In the genomic region with DNA sequence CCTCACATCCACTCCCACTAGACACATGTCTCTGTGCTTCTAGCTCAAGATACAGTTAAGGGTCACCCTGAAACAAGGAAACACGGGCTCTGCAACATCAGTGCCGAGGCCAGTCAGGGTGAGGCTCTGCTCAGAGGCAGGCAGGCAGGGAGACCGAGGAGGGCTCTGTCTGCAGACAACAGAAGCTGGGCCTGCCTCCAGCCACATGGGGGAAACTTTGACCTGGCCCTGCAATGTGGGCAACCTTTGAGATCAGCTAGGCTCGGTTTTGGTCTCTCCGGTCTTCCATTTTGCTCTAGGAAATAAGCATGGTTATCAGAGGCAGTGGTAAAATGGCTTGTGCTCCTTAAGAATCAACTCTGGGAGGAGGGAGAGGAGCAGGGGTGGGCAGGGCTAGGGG, we compare ENCODE assay signal across 29 mouse cellular contexts. TPM values are rescaled to one million over a fixed set of nuclear protein-coding genes. Genes with fewer than 3 reads are reported as not detected.
A peak's percentile ranks its signal among the peaks of the same experiment; 100 is the strongest.
DNase-seq lines count a peak whose midpoint lies in the region; ATAC-seq and TF ChIP-seq lines count a peak whose summit lies in the region.
"Had no signal": no experiment of that assay in that cellular context is flagged by ENCODE, and none has a peak within 500 bp of the region (broad histone marks: within the 10 kb centered on the region; RNA-seq: fewer than 3 reads in every experiment).

No protein-coding gene starts in this region.

- H3K9ac ChIP-seq in heart, postnatal 0 days (replicated peaks; ENCODE audit: low read depth, low read length), result no peak overlapping the region
- no peak overlapping the region for H3K9ac ChIP-seq in liver, adult 2 months (ENCODE audit: low read depth, low read length)
- H3K9ac ChIP-seq in forebrain, embryonic 12.5 days, result no peak overlapping the region
- H3K9ac ChIP-seq: embryonic facial prominence, embryonic 13.5 days; forebrain, embryonic 13.5 days; hindbrain, embryonic 14.5 days; liver, embryonic 12.5 days; midbrain, embryonic 12.5 days had no signal

- TF ChIP-seq EP300 in heart, postnatal 0 days (IDR thresholded peaks at IDR 0.05; ENCODE audit: low read depth), result no peak

- no peaks in the 10 kb centered on the region for H3K27me3 ChIP-seq in heart, postnatal 0 days (ENCODE audit: control insufficient read depth, insufficient read depth, low read length)
- H3K27me3 ChIP-seq in liver, adult 2 months (ENCODE audit: control insufficient read depth, insufficient read depth, low read length), result no peaks in the 10 kb centered on the region
- H3K27me3 ChIP-seq in forebrain, embryonic 12.5 days, result no peaks in the 10 kb centered on the region
- H3K27me3 ChIP-seq: embryonic facial prominence, embryonic 13.5 days; forebrain, embryonic 13.5 days had no signal

- peak overlapping the region; percentile 28; the same call in 1 of the 2 replicates for H3K27ac ChIP-seq in heart, postnatal 0 days (ENCODE audit: low read depth)
- H3K27ac ChIP-seq in liver, adult 2 months (replicated peaks; ENCODE audit: insufficient read depth, low read depth, low read length), result no peak overlapping the region
- H3K27ac ChIP-seq in forebrain, embryonic 12.5 days, result no peak overlapping the region
- H3K27ac ChIP-seq: embryonic facial prominence, embryonic 13.5 days; forebrain, embryonic 13.5 days; heart, embryonic 10.5 days; hindbrain, embryonic 14.5 days; limb, embryonic 10.5 days; liver, embryonic 12.5 days; midbrain, embryonic 12.5 days; stomach, postnatal 0 days had no signal

- ATAC-seq in heart, postnatal 0 days (ENCODE audit: insufficient read depth, low read depth), result no peak
- ATAC-seq in granulocyte monocyte progenitor cell, adult 5-6 weeks (replicated peaks; ENCODE audit: poor library complexity, severe bottlenecking), result peak; percentile 36; the same call in 1 of the 2 replicates
- ATAC-seq in forebrain, embryonic 12.5 days (ENCODE audit: low FRiP score), result no peak
- ATAC-seq: forebrain, embryonic 13.5 days; liver, embryonic 12.5 days had no signal

- WGBS in heart, postnatal 0 days, result 50% methylated on average over 5 of the region's 5 CpGs
- 30% methylated on average over 5 of the region's 5 CpGs for WGBS in liver, adult 2 months
- WGBS in forebrain, embryonic 12.5 days, result 48% methylated on average over 5 of the region's 5 CpGs

- no peaks in the 10 kb centered on the region for H3K4me1 ChIP-seq in heart, postnatal 0 days (ENCODE audit: control insufficient read depth, insufficient read depth)
- H3K4me1 ChIP-seq in liver, adult 2 months (ENCODE audit: control insufficient read depth, insufficient read depth, low read length), result 0 out of 2 replicates have a peak, but pooled peaks cover 4% of the 10 kb centered on the region
- H3K4me1 ChIP-seq in forebrain, embryonic 12.5 days, result 0 out of 2 replicates have a peak, but pooled peaks cover 2% of the 10 kb centered on the region
- H3K4me1 ChIP-seq: forebrain, embryonic 13.5 days; midbrain, embryonic 12.5 days had no signal

- DNase-seq in heart, postnatal 0 days (ENCODE audit: low spot score), result no peak
- no peak for DNase-seq in heart, postnatal 25 days (ENCODE audit: low spot score)
- peak; percentile 53 for DNase-seq in liver, adult 2 months (ENCODE audit: extremely low read depth, low read depth, low spot score)
- DNase-seq in liver, result no peak
- DNase-seq in kidney, postnatal 36 days, result peak; percentile 56 to 65
- DNase-seq: adrenal gland, adult 8-10 months; B cell, adult 2 months; cerebellum, adult 2 months; cerebellum, postnatal 25 days; gastrocnemius, postnatal 36 days; heart, postnatal 4 days; lung, adult 2 months; lung, postnatal 14 days had no signal

- intact Hi-C loops in heart, postnatal 25 days (cut with DNase I), result loop anchor here (5.0 kb wide), 1 partner anchor 34 kb away; no protein-coding TSS in a partner anchor

- no peak for TF ChIP-seq CTCF in heart, postnatal 0 days (IDR thresholded peaks at IDR 0.05; ENCODE audit: low read depth)
- no peak for TF ChIP-seq CTCF in liver, adult 2 months (IDR thresholded peaks at IDR 0.05; ENCODE audit: low read depth, low read length)

- H3K4me3 ChIP-seq in heart, postnatal 0 days (ENCODE audit: low read depth, low read length), result no peak overlapping the region
- H3K4me3 ChIP-seq in liver, adult 2 months (ENCODE audit: insufficient read depth, low read depth, low read length), result no peak overlapping the region
- no peak overlapping the region for H3K4me3 ChIP-seq in forebrain, embryonic 12.5 days (replicated peaks)
- H3K4me3 ChIP-seq: embryonic facial prominence, embryonic 13.5 days; erythroblast, embryonic 14.5 days; forebrain, embryonic 13.5 days; heart, embryonic 10.5 days; limb, embryonic 10.5 days; liver, embryonic 12.5 days; midbrain, embryonic 12.5 days had no signal

- no peak for TF ChIP-seq POLR2A in liver, adult 2 months (IDR thresholded peaks at IDR 0.05; ENCODE audit: extremely low read depth, insufficient read depth, low read length)

- H3K36me3 ChIP-seq in heart, postnatal 0 days (replicated peaks; ENCODE audit: control insufficient read depth, insufficient read depth, low read length), result no peaks in the 10 kb centered on the region
- no peaks in the 10 kb centered on the region for H3K36me3 ChIP-seq in liver, adult 2 months (ENCODE audit: control insufficient read depth, insufficient read depth, low read length)
- H3K36me3 ChIP-seq in forebrain, embryonic 12.5 days (replicated peaks), result no peaks in the 10 kb centered on the region
- H3K36me3 ChIP-seq: embryonic facial prominence, embryonic 13.5 days; heart, embryonic 10.5 days; limb, embryonic 10.5 days; liver, embryonic 12.5 days; midbrain, embryonic 12.5 days had no signal

- 0 out of 2 replicates have a peak, but pooled peaks cover 6% of the 10 kb centered on the region for H3K9me3 ChIP-seq in heart, postnatal 0 days (replicated peaks; ENCODE audit: control insufficient read depth, low read length)
- H3K9me3 ChIP-seq in forebrain, embryonic 12.5 days, result no peaks in the 10 kb centered on the region
- H3K9me3 ChIP-seq: embryonic facial prominence, embryonic 13.5 days; forebrain, embryonic 13.5 days; heart, embryonic 10.5 days; limb, embryonic 10.5 days; liver, embryonic 12.5 days; midbrain, embryonic 12.5 days had no signal

- H3K4me2 ChIP-seq in heart, postnatal 0 days (ENCODE audit: low read depth, low read length), result no peak overlapping the region
- no peak overlapping the region for H3K4me2 ChIP-seq in forebrain, embryonic 12.5 days
- H3K4me2 ChIP-seq: embryonic facial prominence, embryonic 13.5 days; forebrain, embryonic 13.5 days; hindbrain, embryonic 14.5 days; liver, embryonic 12.5 days; midbrain, embryonic 12.5 days had no signal

- no peaks in the 10 kb centered on the region for H3K79me2 ChIP-seq in liver, adult 2 months (ENCODE audit: control insufficient read depth, insufficient read depth, low read length)

RNA-seq across cellular contexts. Expression of gene Pfkl, which starts 6.5 kb away (rescaled TPM):
- 353 and 356 TPM in 2 replicates for total RNA-seq in heart, postnatal 0 days (2014; rRNA removed; ENCODE audit: low replicate concordance)
- polyA plus RNA-seq in heart, postnatal 0 days (2015; fragmentation: Nextera tagmentation; extraction: Ambion mirVana), result 68.9 and 71.0 TPM in 2 replicates
- 100 to 1,000 TPM; 106 to 115 TPM for total RNA-seq in heart, postnatal 25 days (2021)
- total RNA-seq in liver, adult 2 months (2014; rRNA removed), result 17.5 and 21.1 TPM in 2 replicates
- 38.6 and 46.0 TPM in 2 replicates for polyA plus RNA-seq in liver, adult 2 months (2012; rRNA removed)
- 30.6 and 39.4 TPM in 2 replicates for total RNA-seq in granulocyte monocyte progenitor cell, adult 5-6 weeks (2014; fragmentation: Nextera tagmentation)
- 39.6 and 43.5 TPM in 2 replicates for total RNA-seq in granulocyte monocyte progenitor cell, adult 5-6 weeks (2017)
- 134 and 135 TPM in 2 replicates for polyA plus RNA-seq in forebrain, embryonic 12.5 days (2016; fragmentation: Nextera tagmentation; extraction: Ambion mirVana)

RNA-seq across cellular contexts. Expression of gene Dnmt3l, which starts 25.4 kb away (rescaled TPM):
- not detected in 2 replicates for total RNA-seq in heart, postnatal 0 days (2014; rRNA removed; ENCODE audit: low replicate concordance)
- polyA plus RNA-seq in heart, postnatal 0 days (2015; fragmentation: Nextera tagmentation; extraction: Ambion mirVana), result not detected in 2 replicates
- under 1 TPM in 1 of 2 experiments, not detected in 1; 0.22 TPM for total RNA-seq in heart, postnatal 25 days (2021)
- not detected in 2 replicates for total RNA-seq in liver, adult 2 months (2014; rRNA removed)
- polyA plus RNA-seq in liver, adult 2 months (2012; rRNA removed), result not detected in 2 replicates
- 0.45 TPM in 1 of 2 replicates, not detected in the other for total RNA-seq in granulocyte monocyte progenitor cell, adult 5-6 weeks (2014; fragmentation: Nextera tagmentation)
- total RNA-seq in granulocyte monocyte progenitor cell, adult 5-6 weeks (2017), result 0.67 and 1.6 TPM in 2 replicates
- not detected in 2 replicates for polyA plus RNA-seq in forebrain, embryonic 12.5 days (2016; fragmentation: Nextera tagmentation; extraction: Ambion mirVana)
- total RNA-seq: gastrocnemius, adult 18-20 months; gastrocnemius, postnatal 36 days; heart, postnatal 4 days; MEL; monocyte, adult 5-6 weeks; neutrophil, adult 5-6 weeks had no signal
- polyA plus RNA-seq: erythroblast, embryonic 14.5 days; forebrain, embryonic 13.5 days; heart, embryonic 10.5 days; hindbrain, embryonic 14.5 days; limb, embryonic 10.5 days; liver, embryonic 12.5 days; midbrain, embryonic 12.5 days had no signal

RNA-seq across cellular contexts. Expression of gene Aire, which starts 27.0 kb away (rescaled TPM):
- not detected in 2 replicates for total RNA-seq in heart, postnatal 0 days (2014; rRNA removed; ENCODE audit: low replicate concordance)
- not detected in 2 replicates for polyA plus RNA-seq in heart, postnatal 0 days (2015; fragmentation: Nextera tagmentation; extraction: Ambion mirVana)
- total RNA-seq in heart, postnatal 25 days (2021), result not detected
- not detected in 2 replicates for total RNA-seq in liver, adult 2 months (2014; rRNA removed)
- polyA plus RNA-seq in liver, adult 2 months (2012; rRNA removed), result not detected in 2 replicates
- total RNA-seq in granulocyte monocyte progenitor cell, adult 5-6 weeks (2014; fragmentation: Nextera tagmentation), result 1.0 TPM in 1 of 2 replicates, not detected in the other
- total RNA-seq in granulocyte monocyte progenitor cell, adult 5-6 weeks (2017), result not detected in 2 replicates
- 0.11 and 0.19 TPM in 2 replicates for polyA plus RNA-seq in forebrain, embryonic 12.5 days (2016; fragmentation: Nextera tagmentation; extraction: Ambion mirVana)
- total RNA-seq: adrenal gland, adult 8-10 months; gastrocnemius, adult 18-20 months; gastrocnemius, postnatal 36 days; heart, postnatal 4 days; megakaryocyte progenitor cell, adult 5-6 weeks; MEL; monocyte, adult 5-6 weeks had no signal
- polyA plus RNA-seq: erythroblast, embryonic 14.5 days; forebrain, embryonic 13.5 days had no signal

RNA-seq across cellular contexts. Expression of gene 1810043G02Rik, which starts 38.0 kb away (rescaled TPM):
- total RNA-seq in heart, postnatal 0 days (2014; rRNA removed; ENCODE audit: low replicate concordance), result 14.8 and 48.9 TPM in 2 replicates
- polyA plus RNA-seq in heart, postnatal 0 days (2015; fragmentation: Nextera tagmentation; extraction: Ambion mirVana), result 18.1 and 18.6 TPM in 2 replicates
- 10 to 100 TPM in 1 of 2 experiments, 1 to 10 TPM in 1; 9.7 to 11.1 TPM for total RNA-seq in heart, postnatal 25 days (2021)
- total RNA-seq in liver, adult 2 months (2014; rRNA removed), result 5.9 and 8.0 TPM in 2 replicates
- 13.2 and 13.7 TPM in 2 replicates for polyA plus RNA-seq in liver, adult 2 months (2012; rRNA removed)
- 8.8 and 9.1 TPM in 2 replicates for total RNA-seq in granulocyte monocyte progenitor cell, adult 5-6 weeks (2014; fragmentation: Nextera tagmentation)
- total RNA-seq in granulocyte monocyte progenitor cell, adult 5-6 weeks (2017), result 7.4 and 9.9 TPM in 2 replicates
- polyA plus RNA-seq in forebrain, embryonic 12.5 days (2016; fragmentation: Nextera tagmentation; extraction: Ambion mirVana), result 28.1 and 32.2 TPM in 2 replicates

RNA-seq across cellular contexts. Expression of gene Trpm2, which starts 46.0 kb away (rescaled TPM):
- total RNA-seq in heart, postnatal 0 days (2014; rRNA removed; ENCODE audit: low replicate concordance), result 0.27 and 2.4 TPM in 2 replicates
- polyA plus RNA-seq in heart, postnatal 0 days (2015; fragmentation: Nextera tagmentation; extraction: Ambion mirVana), result 0.11 TPM in 2 replicates
- under 1 TPM; 0.55 to 0.56 TPM for total RNA-seq in heart, postnatal 25 days (2021)
- total RNA-seq in liver, adult 2 months (2014; rRNA removed), result 3.1 and 4.1 TPM in 2 replicates
- polyA plus RNA-seq in liver, adult 2 months (2012; rRNA removed), result 2.1 and 3.3 TPM in 2 replicates
- total RNA-seq in granulocyte monocyte progenitor cell, adult 5-6 weeks (2014; fragmentation: Nextera tagmentation), result 1.9 and 9.1 TPM in 2 replicates
- 1.9 and 3.6 TPM in 2 replicates for total RNA-seq in granulocyte monocyte progenitor cell, adult 5-6 weeks (2017)
- polyA plus RNA-seq in forebrain, embryonic 12.5 days (2016; fragmentation: Nextera tagmentation; extraction: Ambion mirVana), result 0.62 and 1.1 TPM in 2 replicates

Comparison
In these comparisons a context has a peak if more than half of its experiments do, and no peak if none do; other contexts are left out.
1. DNase-seq: peak in liver, adult 2 months (single experiment) and kidney, postnatal 36 days (2 of 2); none in heart, postnatal 0 days (single experiment), heart, postnatal 25 days (single experiment) and liver (single experiment).